Mouse (Mus musculus) testis, postnatal 10 days (tissue): ENCODE data around the gene Rpf2.

Experiments used
- DNase-seq: peaks from one replicate; pipeline ENCODE4 v3.0.0; 2021; ENCODE audit warnings: low spot score

The Rpf2 gene

GRCm38 (mm10) chr10:40247166-40247716 lies 405 bp upstream of the Rpf2 start:
- DNase-seq = no peak

GRCm38 (mm10) chr10:40237826-40238225 lies 9.0 kb downstream of the Rpf2 start:
- no peak for DNase-seq

- no peak for DNase-seq
Observed at GRCm38 (mm10) chr10:40233241-40233640, 13.6 kb downstream of the Rpf2 start.

- DNase-seq = no peak
Observed at GRCm38 (mm10) chr10:40232442-40232841, 14.4 kb downstream of the Rpf2 start.

- no peak for DNase-seq
Observed at GRCm38 (mm10) chr10:40229725-40230124, 17.1 kb downstream of the Rpf2 start.

GRCm38 (mm10) chr10:40227660-40228303 lies 19.1 kb downstream of the Rpf2 start:
- DNase-seq = no peak

GRCm38 (mm10) chr10:40218874-40219273 lies 28.0 kb downstream of the Rpf2 start:
- no peak for DNase-seq

GRCm38 (mm10) chr10:40212443-40213169 lies 34.2 kb downstream of the Rpf2 start:
- peak; percentile 89 for DNase-seq

- DNase-seq = no peak
Observed at GRCm38 (mm10) chr10:40195001-40195400, 51.8 kb downstream of the Rpf2 start.

- no peak for DNase-seq
Observed at GRCm38 (mm10) chr10:40192010-40192935, 54.6 kb downstream of the Rpf2 start.

- no peak for DNase-seq
Observed at GRCm38 (mm10) chr10:40191338-40191979, 55.4 kb downstream of the Rpf2 start.

GRCm38 (mm10) chr10:40190871-40191270 lies 56.0 kb downstream of the Rpf2 start:
- no peak for DNase-seq

- no peak for DNase-seq
Observed at GRCm38 (mm10) chr10:40189689-40190088, 57.1 kb downstream of the Rpf2 start.

GRCm38 (mm10) chr10:40188831-40189230 lies 58.0 kb downstream of the Rpf2 start:
- no peak for DNase-seq

GRCm38 (mm10) chr10:40185956-40186355 lies 60.9 kb downstream of the Rpf2 start:
- DNase-seq = no peak

- no peak for DNase-seq
Observed at GRCm38 (mm10) chr10:40180011-40180410, 66.8 kb downstream of the Rpf2 start.

- no peak for DNase-seq
Observed at GRCm38 (mm10) chr10:40179142-40179541, 67.7 kb downstream of the Rpf2 start.

GRCm38 (mm10) chr10:40177323-40177962 lies 69.4 kb downstream of the Rpf2 start:
- DNase-seq = peak; percentile 58
